Mouse (Mus musculus): Measurements from ENCODE around the gene Fto.

DNA sequence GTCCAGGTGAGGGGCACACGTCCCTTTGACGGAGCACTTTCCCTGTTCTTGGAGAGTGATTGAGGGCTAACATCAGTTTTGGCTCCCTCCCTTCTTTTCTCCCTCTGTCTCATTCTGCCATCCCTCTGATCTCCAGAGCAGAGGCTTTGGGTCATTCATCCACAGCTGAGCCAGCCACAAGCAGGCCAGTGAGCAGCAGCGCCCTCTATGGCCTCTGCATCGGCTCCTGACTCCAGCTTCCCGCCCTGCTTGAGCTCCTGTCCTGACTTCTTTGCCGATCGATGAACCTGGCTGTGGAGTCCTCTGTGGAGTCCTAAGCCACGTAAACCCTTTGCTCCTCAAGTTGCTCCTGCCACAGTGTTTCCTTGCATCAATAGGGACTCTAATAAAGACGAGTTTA is 10.9 kb downstream of the Fto start:
- TF ChIP-seq POLR2A (IDR thresholded peaks at IDR 0.05; ENCODE audit: borderline replicate concordance, extremely low read depth, insufficient read depth, insufficient read length, poor library complexity, severe bottlenecking) (no peak), CTCF (IDR thresholded peaks at IDR 0.05; ENCODE audit: borderline replicate concordance, extremely low read depth, insufficient read depth, insufficient read length) (no peak)

Measured in brain, embryonic 14.5 days (tissue).